Mouse (Mus musculus) E14TG2a.4 (cell line): ENCODE data around the gene Lgi1.

Source experiments
- CTCF ChIP-seq: conservative IDR thresholded peaks from 2 replicates; pipeline ENCODE4 v1.5.1; 2014; ENCODE audit warnings: low read length
- NANOG ChIP-seq: IDR thresholded peaks from 2 replicates; pipeline ENCODE4 v1.6.1; 2014; ENCODE audit warnings: borderline replicate concordance, low read length, mixed read lengths
- POU5F1 ChIP-seq: IDR thresholded peaks from 2 replicates; pipeline ENCODE4 v1.6.1; 2014; ENCODE audit warnings: low read length, borderline replicate concordance

DNA sequence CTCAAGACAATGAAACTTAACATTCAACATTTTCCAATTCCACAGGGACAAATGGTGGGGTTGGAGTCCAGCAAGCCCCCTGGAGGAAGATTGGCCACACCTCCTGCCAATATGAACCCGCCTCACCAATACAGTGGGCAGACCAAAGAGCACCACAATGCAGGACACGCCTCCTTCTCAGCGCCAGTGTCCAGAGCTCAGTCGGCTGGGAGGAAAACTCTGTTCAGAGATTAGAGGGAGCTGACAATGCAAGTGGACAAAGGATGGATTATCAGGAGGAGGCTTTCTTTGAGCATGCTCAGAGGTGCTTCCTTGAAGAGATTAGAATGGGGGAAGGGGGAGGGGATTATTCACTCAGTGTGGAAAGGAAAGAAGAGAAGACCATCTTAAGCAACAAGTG is 62.7 kb downstream of the Lgi1 start:
- TF ChIP-seq CTCF = no peak
- no peak for TF ChIP-seq POU5F1
- TF ChIP-seq NANOG = no peak
